Mouse (Mus musculus): ENCODE data around the gene 0610040J01Rik. TPM values are rescaled to one million over a fixed set of nuclear protein-coding genes. Genes with fewer than 3 reads are reported as not detected.

0610040J01Rik gene
- total and polyA plus RNA-seq, 2 experiments from 2014 or later, result 0.11 to 0.53 TPM

GRCm38 (mm10) chr5:63918201-63918600 lies 106.0 kb downstream of the 0610040J01Rik start:
- Histone ChIP-seq H3K27me3 (ENCODE audit: control insufficient read depth, insufficient read depth, low read length) (0 out of 2 replicates have a peak, but pooled peaks cover 2% of the 10 kb centered on the region), H3K27ac (ENCODE audit: low read depth) (no peak overlapping the region), H3K9me3 (replicated peaks; ENCODE audit: control insufficient read depth, low read length) (no peaks in the 10 kb centered on the region), H3K4me3 (ENCODE audit: low read depth, low read length) (no peak overlapping the region), H3K4me2 (ENCODE audit: low read depth, low read length) (no peak overlapping the region), H3K9ac (replicated peaks; ENCODE audit: low read depth, low read length) (no peak overlapping the region), H3K36me3 (replicated peaks; ENCODE audit: control insufficient read depth, insufficient read depth, low read length) (no peaks in the 10 kb centered on the region), H3K4me1 (ENCODE audit: control insufficient read depth, insufficient read depth) (no peaks in the 10 kb centered on the region)
- ATAC-seq (ENCODE audit: insufficient read depth, low read depth), result 0 out of 2 replicates have a peak, but pooled peaks have one; percentile 20
- 55% methylated on average over 4 of the region's 4 CpGs for WGBS
- TF ChIP-seq EP300 (IDR thresholded peaks at IDR 0.05; ENCODE audit: low read depth) (no peak), CTCF (IDR thresholded peaks at IDR 0.05; ENCODE audit: low read depth) (no peak)
- DNase-seq (ENCODE audit: low spot score), result no peak

GRCm38 (mm10) chr5:63923305-63924025 lies 111.3 kb downstream of the 0610040J01Rik start:
- Histone ChIP-seq H3K9me3 (replicated peaks; ENCODE audit: control insufficient read depth, low read length) (0 out of 2 replicates have a peak, but pooled peaks cover 3% of the 10 kb centered on the region), H3K4me3 (ENCODE audit: low read depth, low read length) (no peak overlapping the region), H3K9ac (replicated peaks; ENCODE audit: low read depth, low read length) (no peak overlapping the region), H3K36me3 (replicated peaks; ENCODE audit: control insufficient read depth, insufficient read depth, low read length) (peaks cover 14% of the 10 kb centered on the region), H3K27me3 (ENCODE audit: control insufficient read depth, insufficient read depth, low read length) (no peaks in the 10 kb centered on the region), H3K27ac (ENCODE audit: low read depth) (no peak overlapping the region; the same call in 1 of the 2 replicates), H3K4me2 (ENCODE audit: low read depth, low read length) (no peak overlapping the region), H3K4me1 (ENCODE audit: control insufficient read depth, insufficient read depth) (no peaks in the 10 kb centered on the region)
- TF ChIP-seq EP300 (IDR thresholded peaks at IDR 0.05; ENCODE audit: low read depth) (no peak), CTCF (IDR thresholded peaks at IDR 0.05; ENCODE audit: low read depth) (no peak)
- 69% methylated on average over 13 of the region's 13 CpGs for WGBS
- peak; percentile 30 for DNase-seq (ENCODE audit: low spot score)
- ATAC-seq (ENCODE audit: insufficient read depth, low read depth), result peak; percentile 57

GRCm38 (mm10) chr5:63925035-63925628 lies 113.0 kb downstream of the 0610040J01Rik start:
- Histone ChIP-seq H3K9ac (replicated peaks; ENCODE audit: low read depth, low read length) (no peak overlapping the region), H3K4me2 (ENCODE audit: low read depth, low read length) (no peak overlapping the region), H3K4me1 (ENCODE audit: control insufficient read depth, insufficient read depth) (no peaks in the 10 kb centered on the region), H3K27me3 (ENCODE audit: control insufficient read depth, insufficient read depth, low read length) (no peaks in the 10 kb centered on the region), H3K27ac (ENCODE audit: low read depth) (no peak overlapping the region), H3K9me3 (replicated peaks; ENCODE audit: control insufficient read depth, low read length) (0 out of 2 replicates have a peak, but pooled peaks cover 3% of the 10 kb centered on the region), H3K4me3 (ENCODE audit: low read depth, low read length) (no peak overlapping the region), H3K36me3 (replicated peaks; ENCODE audit: control insufficient read depth, insufficient read depth, low read length) (peaks cover 14% of the 10 kb centered on the region)
- 79% methylated on average over 14 of the region's 14 CpGs for WGBS
- TF ChIP-seq EP300 (IDR thresholded peaks at IDR 0.05; ENCODE audit: low read depth) (no peak), CTCF (IDR thresholded peaks at IDR 0.05; ENCODE audit: low read depth) (no peak)
- ATAC-seq (ENCODE audit: insufficient read depth, low read depth) (no peak), DNase-seq (ENCODE audit: low spot score) (no peak)

GRCm38 (mm10) chr5:63930824-63931358 lies 118.7 kb downstream of the 0610040J01Rik start:
- DNase-seq (ENCODE audit: low spot score), result no peak
- Histone ChIP-seq H3K27ac (ENCODE audit: low read depth) (no peak overlapping the region), H3K4me1 (ENCODE audit: control insufficient read depth, insufficient read depth) (no peaks in the 10 kb centered on the region), H3K4me2 (ENCODE audit: low read depth, low read length) (no peak overlapping the region), H3K36me3 (replicated peaks; ENCODE audit: control insufficient read depth, insufficient read depth, low read length) (peaks cover 13% of the 10 kb centered on the region), H3K9me3 (replicated peaks; ENCODE audit: control insufficient read depth, low read length) (0 out of 2 replicates have a peak, but pooled peaks cover 3% of the 10 kb centered on the region), H3K4me3 (ENCODE audit: low read depth, low read length) (no peak overlapping the region), H3K9ac (replicated peaks; ENCODE audit: low read depth, low read length) (no peak overlapping the region), H3K27me3 (ENCODE audit: control insufficient read depth, insufficient read depth, low read length) (no peaks in the 10 kb centered on the region)
- no peak for ATAC-seq (ENCODE audit: insufficient read depth, low read depth)
- TF ChIP-seq EP300 (IDR thresholded peaks at IDR 0.05; ENCODE audit: low read depth), result no peak
- TF ChIP-seq CTCF (IDR thresholded peaks at IDR 0.05; ENCODE audit: low read depth), result no peak
- 68% methylated on average over 4 of the region's 4 CpGs for WGBS

- TF ChIP-seq EP300 (IDR thresholded peaks at IDR 0.05; ENCODE audit: low read depth) (no peak), CTCF (IDR thresholded peaks at IDR 0.05; ENCODE audit: low read depth) (no peak)
- Histone ChIP-seq H3K27ac (ENCODE audit: low read depth) (no peak overlapping the region), H3K9ac (replicated peaks; ENCODE audit: low read depth, low read length) (no peak overlapping the region), H3K4me3 (ENCODE audit: low read depth, low read length) (no peak overlapping the region), H3K4me2 (ENCODE audit: low read depth, low read length) (no peak overlapping the region), H3K4me1 (ENCODE audit: control insufficient read depth, insufficient read depth) (no peaks in the 10 kb centered on the region), H3K36me3 (replicated peaks; ENCODE audit: control insufficient read depth, insufficient read depth, low read length) (no peaks in the 10 kb centered on the region; the same call in 1 of the 2 replicates), H3K9me3 (replicated peaks; ENCODE audit: control insufficient read depth, low read length) (no peaks in the 10 kb centered on the region), H3K27me3 (ENCODE audit: control insufficient read depth, insufficient read depth, low read length) (no peaks in the 10 kb centered on the region)
- 28% methylated on average over 10 of the region's 10 CpGs for WGBS
- ATAC-seq (ENCODE audit: insufficient read depth, low read depth) (no peak), DNase-seq (ENCODE audit: low spot score) (no peak)
Observed at GRCm38 (mm10) chr5:63932829-63933228, 120.7 kb downstream of the 0610040J01Rik start.

Measured in heart, postnatal 0 days (tissue).